ENCODE assay signal across 13 mouse cellular contexts in genomic region chr7:98841802-98842201, GRCm38 (mm10). TPM values are rescaled to one million over a fixed set of nuclear protein-coding genes. Genes with fewer than 3 reads are reported as not detected.
A peak's percentile ranks its signal among the peaks of the same experiment; 100 is the strongest.
DNase-seq lines count a peak whose midpoint lies in the region; ATAC-seq and TF ChIP-seq lines count a peak whose summit lies in the region.
"Had no signal": no experiment of that assay in that cellular context is flagged by ENCODE, and none has a peak within 500 bp of the region (broad histone marks: within the 10 kb centered on the region; RNA-seq: fewer than 3 reads in every experiment).

No protein-coding gene starts in this region.

- 0 out of 2 replicates have a peak, but pooled peaks cover 5% of the 10 kb centered on the region for H3K27me3 ChIP-seq in kidney, postnatal 0 days (ENCODE audit: insufficient read depth, low read length)
- H3K27me3 ChIP-seq in embryonic facial prominence, embryonic 11.5 days (ENCODE audit: control insufficient read depth, insufficient read depth, low read length), result peaks cover 27% of the 10 kb centered on the region

- no peaks in the 10 kb centered on the region for H3K9me3 ChIP-seq in kidney, postnatal 0 days (replicated peaks; ENCODE audit: low read length)
- H3K9me3 ChIP-seq in embryonic facial prominence, embryonic 11.5 days (replicated peaks; ENCODE audit: control insufficient read depth, low read length), result no peaks in the 10 kb centered on the region
- H3K9me3 ChIP-seq: liver, embryonic 15.5 days had no signal

- H3K36me3 ChIP-seq in kidney, postnatal 0 days (ENCODE audit: insufficient read depth, low read length), result no peaks in the 10 kb centered on the region
- H3K36me3 ChIP-seq in embryonic facial prominence, embryonic 11.5 days (replicated peaks; ENCODE audit: control insufficient read depth, insufficient read depth, low read depth, low read length), result no peaks in the 10 kb centered on the region
- H3K36me3 ChIP-seq: liver, embryonic 15.5 days had no signal

- 0 out of 2 replicates have a peak overlapping the region, but pooled peaks have one; percentile 97 for H3K4me2 ChIP-seq in kidney, postnatal 0 days (ENCODE audit: low read length)
- no peak overlapping the region for H3K4me2 ChIP-seq in embryonic facial prominence, embryonic 11.5 days (ENCODE audit: low read depth, low read length)
- H3K4me2 ChIP-seq: liver, embryonic 15.5 days had no signal

- TF ChIP-seq CTCF in kidney, postnatal 0 days (IDR thresholded peaks at IDR 0.05; ENCODE audit: low read depth), result peak; percentile 30; the same call in 1 of the 2 replicates

- DNase-seq in embryo, embryonic 10 days (ENCODE audit: low spot score), result peak; percentile 48
- no peak for DNase-seq in embryo, embryonic 11 days
- peak; percentile 25 for DNase-seq in kidney, postnatal 0 days (ENCODE audit: low spot score)
- no peak for DNase-seq in kidney, postnatal 10 days
- peak; percentile 50 for DNase-seq in embryonic facial prominence, embryonic 11.5 days (ENCODE audit: low spot score)
- DNase-seq in lung, postnatal 36 days, result peak; percentile 62
- no peak for DNase-seq in neural tube, embryonic 10.5 days (ENCODE audit: extremely low spot score, low spot score)
- DNase-seq in frontal cortex, postnatal 25 days (ENCODE audit: low spot score in 2 of 2), result no peak
- DNase-seq: heart, postnatal 36 days; kidney, adult 2 months; thymus, postnatal 25 days had no signal

- no peak overlapping the region for H3K27ac ChIP-seq in kidney, postnatal 0 days
- no peak overlapping the region for H3K27ac ChIP-seq in embryonic facial prominence, embryonic 11.5 days (replicated peaks; ENCODE audit: low read depth, low read length)
- H3K27ac ChIP-seq: liver, embryonic 15.5 days had no signal

- no peak overlapping the region for H3K9ac ChIP-seq in kidney, postnatal 0 days (ENCODE audit: low read depth, low read length)
- H3K9ac ChIP-seq in embryonic facial prominence, embryonic 11.5 days (replicated peaks; ENCODE audit: low read length), result no peak overlapping the region
- H3K9ac ChIP-seq: liver, embryonic 15.5 days had no signal

- no peak for ATAC-seq in kidney, postnatal 0 days (replicated peaks; ENCODE audit: low FRiP score, low read depth)
- no peak for ATAC-seq in embryonic facial prominence, embryonic 11.5 days (replicated peaks; ENCODE audit: insufficient number of reproducible peaks, low FRiP score, low TSS enrichment, low read depth)
- ATAC-seq: forebrain, embryonic 16.5 days had no signal

- no peak overlapping the region for H3K4me3 ChIP-seq in kidney, postnatal 0 days (replicated peaks; ENCODE audit: low read depth, low read length)
- H3K4me3 ChIP-seq in embryonic facial prominence, embryonic 11.5 days (ENCODE audit: low read depth, low read length), result no peak overlapping the region
- H3K4me3 ChIP-seq: liver, embryonic 15.5 days had no signal

- H3K4me1 ChIP-seq in kidney, postnatal 0 days (replicated peaks; ENCODE audit: insufficient read depth, low read length), result peaks cover 14% of the 10 kb centered on the region
- peaks cover 10% of the 10 kb centered on the region for H3K4me1 ChIP-seq in embryonic facial prominence, embryonic 11.5 days (ENCODE audit: control insufficient read depth, insufficient read depth, low read length)

- 67% methylated on average over 3 of the region's 3 CpGs for WGBS in kidney, postnatal 0 days
- WGBS in embryonic facial prominence, embryonic 11.5 days, result 27% methylated on average over 3 of the region's 3 CpGs

RNA-seq across cellular contexts. Expression of gene Wnt11, which starts 6.9 kb away (rescaled TPM):
- 41.5 and 46.9 TPM in 2 replicates for polyA plus RNA-seq in kidney, postnatal 0 days (2015; fragmentation: Nextera tagmentation; extraction: Ambion mirVana)
- 4.2 and 6.0 TPM in 2 replicates for polyA plus RNA-seq in embryonic facial prominence, embryonic 11.5 days (2014; fragmentation: Nextera tagmentation; extraction: Ambion mirVana)

Comparison
In these comparisons a context has a peak if more than half of its experiments do, and no peak if none do; other contexts are left out.
1. DNase-seq: peak in embryo, embryonic 10 days (single experiment), kidney, postnatal 0 days (single experiment), embryonic facial prominence, embryonic 11.5 days (single experiment) and lung, postnatal 36 days (single experiment); none in embryo, embryonic 11 days (single experiment), kidney, postnatal 10 days (single experiment), neural tube, embryonic 10.5 days (single experiment) and frontal cortex, postnatal 25 days (0 of 2).